Mouse (Mus musculus): ENCODE results near the gene Zfp607b. TPM values are rescaled to one million over a fixed set of nuclear protein-coding genes. Genes with fewer than 3 reads are reported as not detected.

The Zfp607b gene
- polyA plus RNA-seq, 1 experiment = 1.6 TPM

DNA sequence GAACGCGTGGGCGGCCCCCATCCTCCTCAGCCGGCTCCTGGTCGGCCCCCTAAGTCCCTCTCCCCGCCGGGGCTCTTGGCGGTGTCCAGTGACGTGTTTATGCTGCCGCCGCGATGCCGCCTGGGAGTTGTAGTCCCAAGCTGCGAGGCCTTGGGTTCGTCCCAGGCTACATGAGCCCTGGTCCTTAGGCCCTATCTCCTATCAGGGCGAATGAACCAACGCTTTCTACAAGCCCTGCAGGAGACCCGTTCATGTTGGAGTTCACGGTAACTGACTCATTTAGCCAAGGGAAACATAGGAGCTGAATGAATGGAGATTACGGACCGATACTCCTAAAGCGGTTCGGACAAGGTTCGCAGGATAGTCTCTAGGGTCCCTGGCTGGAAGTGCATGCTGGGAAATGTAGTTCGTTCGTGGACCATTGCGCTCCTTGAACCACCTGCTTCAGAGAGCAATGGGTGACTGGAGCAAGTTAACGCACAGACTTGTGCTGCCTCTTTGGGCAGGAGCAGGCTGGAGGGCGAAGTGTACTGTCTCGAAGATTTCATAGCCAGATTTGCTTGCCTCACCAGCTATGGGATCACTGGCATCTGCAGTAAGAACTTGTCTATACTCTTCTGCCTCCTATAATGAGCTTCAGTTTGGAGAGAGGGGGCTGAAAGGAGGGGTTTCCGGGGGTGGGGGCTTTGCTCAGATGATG is 14.5 kb upstream of the Zfp607b start, which contains the start of gene Map3k10:
Map3k10 (minus strand) TSS at position 77 of the 700 bp plus-strand sequence.
- Histone ChIP-seq H3K9me3 (replicated peaks; ENCODE audit: control insufficient read depth, insufficient read depth, low read length, poor library complexity, severe bottlenecking) (no peaks in the 10 kb centered on the region), H3K9ac (ENCODE audit: low read depth, poor library complexity, severe bottlenecking) (peak within 1 kb of the TSS; percentile 91)

DNA sequence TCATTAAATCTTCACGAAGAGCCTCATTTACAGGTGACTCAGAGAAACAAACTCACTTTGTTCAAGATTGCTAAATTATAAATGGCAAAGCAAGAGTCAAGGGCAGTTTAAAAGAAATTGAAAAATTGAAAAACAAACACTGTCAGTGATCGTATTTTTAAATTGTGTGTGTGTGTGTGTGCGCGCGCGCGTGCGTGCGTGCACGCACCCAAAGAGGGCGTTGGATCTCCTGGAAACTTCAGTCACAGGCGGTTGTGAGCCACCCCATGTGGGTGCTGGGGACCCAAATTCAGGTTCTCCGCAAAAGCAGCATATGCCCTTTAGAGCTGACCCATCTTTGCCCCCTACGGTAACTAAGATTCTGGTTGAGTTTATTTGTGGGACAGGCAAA is 13.9 kb upstream of the Zfp607b start:
- H3K4me3 ChIP-seq (ENCODE audit: low read depth, low read length) = peak overlapping the region; percentile 87
- H3K4me1 ChIP-seq (ENCODE audit: control insufficient read depth, insufficient read depth, low read length) = no peaks in the 10 kb centered on the region
- no peaks in the 10 kb centered on the region for H3K27me3 ChIP-seq (ENCODE audit: control insufficient read depth, insufficient read depth, low read length, poor library complexity, severe bottlenecking)
- no peaks in the 10 kb centered on the region for H3K9me3 ChIP-seq (replicated peaks; ENCODE audit: control insufficient read depth, insufficient read depth, low read length, poor library complexity, severe bottlenecking)
- no peak overlapping the region for H3K27ac ChIP-seq (ENCODE audit: insufficient read depth, low read length)
- H3K9ac ChIP-seq (ENCODE audit: low read depth, poor library complexity, severe bottlenecking) = peak overlapping the region; percentile 91
- TF ChIP-seq EP300 (IDR thresholded peaks at IDR 0.05; ENCODE audit: insufficient read depth, low read depth, low read length) (no peak), CTCF (IDR thresholded peaks at IDR 0.05; ENCODE audit: low read depth, low read length) (no peak), POLR2A (IDR thresholded peaks at IDR 0.05; ENCODE audit: insufficient read depth, low read length) (no peak)
- H3K36me3 ChIP-seq (ENCODE audit: control insufficient read depth, insufficient read depth, low read length, poor library complexity, severe bottlenecking) = no peaks in the 10 kb centered on the region

More for the DNA sequence above, 14.5 kb upstream of the Zfp607b start, which contains the start of gene Map3k10:
- Histone ChIP-seq H3K27ac (ENCODE audit: insufficient read depth, low read length) (peak within 1 kb of the TSS; percentile 72), H3K4me1 (ENCODE audit: control insufficient read depth, insufficient read depth, low read length) (no peaks in the 10 kb centered on the region), H3K27me3 (ENCODE audit: control insufficient read depth, insufficient read depth, low read length, poor library complexity, severe bottlenecking) (no peaks in the 10 kb centered on the region), H3K36me3 (ENCODE audit: control insufficient read depth, insufficient read depth, low read length, poor library complexity, severe bottlenecking) (no peaks in the 10 kb centered on the region), H3K4me3 (ENCODE audit: low read depth, low read length) (peak within 1 kb of the TSS; percentile 87)
- TF ChIP-seq CTCF (IDR thresholded peaks at IDR 0.05; ENCODE audit: low read depth, low read length) (no peak), POLR2A (IDR thresholded peaks at IDR 0.05; ENCODE audit: insufficient read depth, low read length) (peak; percentile 68)

DNA sequence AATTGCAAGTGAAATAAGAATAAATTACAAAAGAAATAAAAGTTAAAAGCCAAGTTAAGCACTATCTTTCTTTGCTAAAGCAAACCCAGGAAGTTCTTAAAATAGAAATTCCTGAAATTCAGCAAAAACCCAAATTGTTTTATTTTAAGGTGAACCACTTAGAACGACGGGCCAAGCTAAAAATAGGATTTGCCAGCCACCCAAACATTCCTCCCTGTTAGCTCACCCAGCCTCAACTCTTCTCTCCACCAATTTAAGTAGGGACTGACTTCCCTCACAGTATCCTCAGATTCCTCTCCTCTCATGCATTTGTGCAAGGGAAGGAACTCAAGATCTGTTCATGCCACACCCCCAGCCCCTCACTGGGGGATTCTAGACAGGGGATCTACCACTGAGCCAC is 5.9 kb upstream of the Zfp607b start:
- Histone ChIP-seq H3K27ac (ENCODE audit: insufficient read depth, low read length) (no peak overlapping the region), H3K9ac (ENCODE audit: low read depth, poor library complexity, severe bottlenecking) (no peak overlapping the region), H3K27me3 (ENCODE audit: control insufficient read depth, insufficient read depth, low read length, poor library complexity, severe bottlenecking) (no peaks in the 10 kb centered on the region), H3K36me3 (ENCODE audit: control insufficient read depth, insufficient read depth, low read length, poor library complexity, severe bottlenecking) (no peaks in the 10 kb centered on the region), H3K4me1 (ENCODE audit: control insufficient read depth, insufficient read depth, low read length) (no peaks in the 10 kb centered on the region), H3K4me3 (ENCODE audit: low read depth, low read length) (no peak overlapping the region), H3K9me3 (replicated peaks; ENCODE audit: control insufficient read depth, insufficient read depth, low read length, poor library complexity, severe bottlenecking) (no peaks in the 10 kb centered on the region)
- TF ChIP-seq CTCF (IDR thresholded peaks at IDR 0.05; ENCODE audit: low read depth, low read length) (no peak), POLR2A (IDR thresholded peaks at IDR 0.05; ENCODE audit: insufficient read depth, low read length) (no peak), EP300 (IDR thresholded peaks at IDR 0.05; ENCODE audit: insufficient read depth, low read depth, low read length) (no peak)

DNA sequence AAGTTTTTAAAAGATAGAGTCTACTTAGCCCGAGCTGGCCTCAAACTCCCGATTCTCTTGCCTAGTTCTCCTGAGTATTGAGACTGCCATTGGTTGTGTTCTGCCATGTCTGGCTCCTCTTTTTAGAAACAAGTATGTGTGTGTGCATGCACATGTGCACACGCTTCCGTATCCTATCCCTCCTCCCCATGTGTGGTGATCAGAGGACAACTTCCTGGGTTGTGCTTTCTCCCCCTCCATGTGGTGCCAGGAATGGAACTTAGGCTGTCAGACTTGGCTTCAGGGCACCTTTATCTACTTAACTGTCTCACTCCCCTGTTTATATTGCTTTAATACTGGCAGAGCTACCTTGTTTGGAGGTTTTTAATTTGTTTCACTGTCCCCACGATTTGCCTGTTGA is 3.9 kb upstream of the Zfp607b start:
- TF ChIP-seq CTCF (IDR thresholded peaks at IDR 0.05; ENCODE audit: low read depth, low read length) (no peak), POLR2A (IDR thresholded peaks at IDR 0.05; ENCODE audit: insufficient read depth, low read length) (no peak), EP300 (IDR thresholded peaks at IDR 0.05; ENCODE audit: insufficient read depth, low read depth, low read length) (no peak)
- no peak overlapping the region for H3K9ac ChIP-seq (ENCODE audit: low read depth, poor library complexity, severe bottlenecking)
- no peaks in the 10 kb centered on the region for H3K36me3 ChIP-seq (ENCODE audit: control insufficient read depth, insufficient read depth, low read length, poor library complexity, severe bottlenecking)
- H3K27me3 ChIP-seq (ENCODE audit: control insufficient read depth, insufficient read depth, low read length, poor library complexity, severe bottlenecking) = no peaks in the 10 kb centered on the region
- H3K4me1 ChIP-seq (ENCODE audit: control insufficient read depth, insufficient read depth, low read length) = no peaks in the 10 kb centered on the region
- no peak overlapping the region for H3K27ac ChIP-seq (ENCODE audit: insufficient read depth, low read length)
- H3K9me3 ChIP-seq (replicated peaks; ENCODE audit: control insufficient read depth, insufficient read depth, low read length, poor library complexity, severe bottlenecking) = no peaks in the 10 kb centered on the region
- no peak overlapping the region for H3K4me3 ChIP-seq (ENCODE audit: low read depth, low read length)

DNA sequence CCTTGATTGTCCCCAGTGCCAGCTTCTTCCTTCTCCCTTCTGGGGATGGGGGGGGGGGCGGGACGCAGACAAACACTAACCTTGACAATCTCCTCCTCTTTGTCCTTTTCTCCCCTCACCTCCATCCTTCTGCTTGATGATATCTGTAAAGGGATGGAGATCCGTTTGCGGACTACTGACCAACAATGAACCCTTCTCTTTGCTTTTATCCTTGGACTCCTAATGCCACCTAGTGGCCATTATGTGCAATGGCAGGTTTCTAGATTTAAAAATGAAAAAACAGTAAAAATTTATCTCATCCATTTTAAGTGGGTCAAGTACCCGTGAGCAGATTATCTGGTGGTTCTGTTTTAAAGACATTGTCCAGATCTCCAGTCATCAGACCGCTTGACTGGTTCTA is 3.5 kb upstream of the Zfp607b start:
- Histone ChIP-seq H3K27ac (ENCODE audit: insufficient read depth, low read length) (no peak overlapping the region), H3K36me3 (ENCODE audit: control insufficient read depth, insufficient read depth, low read length, poor library complexity, severe bottlenecking) (no peaks in the 10 kb centered on the region), H3K27me3 (ENCODE audit: control insufficient read depth, insufficient read depth, low read length, poor library complexity, severe bottlenecking) (no peaks in the 10 kb centered on the region), H3K4me3 (ENCODE audit: low read depth, low read length) (no peak overlapping the region), H3K4me1 (ENCODE audit: control insufficient read depth, insufficient read depth, low read length) (no peaks in the 10 kb centered on the region), H3K9me3 (replicated peaks; ENCODE audit: control insufficient read depth, insufficient read depth, low read length, poor library complexity, severe bottlenecking) (no peaks in the 10 kb centered on the region), H3K9ac (ENCODE audit: low read depth, poor library complexity, severe bottlenecking) (no peak overlapping the region)
- TF ChIP-seq CTCF (IDR thresholded peaks at IDR 0.05; ENCODE audit: low read depth, low read length) (no peak), EP300 (IDR thresholded peaks at IDR 0.05; ENCODE audit: insufficient read depth, low read depth, low read length) (no peak), POLR2A (IDR thresholded peaks at IDR 0.05; ENCODE audit: insufficient read depth, low read length) (no peak)

DNA sequence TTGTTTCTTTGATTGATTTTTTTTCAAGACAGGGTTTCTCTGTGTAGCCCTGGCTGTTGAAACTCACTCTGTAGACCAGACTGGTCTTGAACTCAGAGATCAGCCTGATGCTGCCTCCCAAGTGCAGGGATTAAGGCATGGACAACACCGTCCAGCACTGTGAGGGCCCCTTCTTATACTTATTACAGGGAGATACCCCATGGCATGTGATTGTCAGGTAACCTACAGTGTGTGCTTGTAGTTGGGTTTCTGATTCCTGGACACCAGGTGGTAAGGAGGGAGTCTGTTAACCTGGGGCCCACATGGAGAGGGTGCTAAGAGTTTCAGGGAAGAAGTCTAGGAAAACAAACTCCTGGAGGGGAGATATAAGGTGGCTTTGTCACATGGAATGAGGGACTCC is 2.1 kb upstream of the Zfp607b start:
- no peak for TF ChIP-seq POLR2A (IDR thresholded peaks at IDR 0.05; ENCODE audit: insufficient read depth, low read length)
- TF ChIP-seq EP300 (IDR thresholded peaks at IDR 0.05; ENCODE audit: insufficient read depth, low read depth, low read length) = no peak
- TF ChIP-seq CTCF (IDR thresholded peaks at IDR 0.05; ENCODE audit: low read depth, low read length) = no peak
- no peak overlapping the region for H3K27ac ChIP-seq (ENCODE audit: insufficient read depth, low read length)
- no peaks in the 10 kb centered on the region for H3K9me3 ChIP-seq (replicated peaks; ENCODE audit: control insufficient read depth, insufficient read depth, low read length, poor library complexity, severe bottlenecking)

More for the DNA sequence above, 2.1 kb upstream of the Zfp607b start:
- Histone ChIP-seq H3K9ac (ENCODE audit: low read depth, poor library complexity, severe bottlenecking) (no peak overlapping the region), H3K4me3 (ENCODE audit: low read depth, low read length) (no peak overlapping the region), H3K36me3 (ENCODE audit: control insufficient read depth, insufficient read depth, low read length, poor library complexity, severe bottlenecking) (no peaks in the 10 kb centered on the region), H3K27me3 (ENCODE audit: control insufficient read depth, insufficient read depth, low read length, poor library complexity, severe bottlenecking) (no peaks in the 10 kb centered on the region), H3K4me1 (ENCODE audit: control insufficient read depth, insufficient read depth, low read length) (no peaks in the 10 kb centered on the region)
